Mouse (Mus musculus): ENCODE measurements around the gene Slbp.

DNA sequence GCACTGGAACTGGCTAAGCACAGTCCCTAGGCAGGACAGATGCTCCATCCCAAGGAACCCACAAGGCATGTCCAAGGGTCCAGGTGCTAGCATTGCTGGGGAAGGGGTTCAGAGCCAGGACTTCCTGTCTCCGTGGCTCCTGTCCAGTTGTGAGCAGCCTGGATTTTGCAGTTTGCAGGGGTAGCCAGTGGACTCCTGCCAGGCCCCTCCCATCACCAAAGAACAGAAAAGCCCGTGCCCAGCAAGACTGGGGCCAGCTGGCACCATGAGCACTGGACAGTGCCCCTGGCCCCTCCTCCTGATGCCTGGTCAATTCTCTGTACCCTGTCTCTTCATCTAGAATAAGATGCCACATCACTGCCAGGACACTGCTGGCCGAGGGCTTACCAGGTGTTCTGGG is 64.3 kb downstream of the Slbp start:
- no peak for TF ChIP-seq CTCF (IDR thresholded peaks at IDR 0.05; ENCODE audit: extremely low read depth, insufficient read length, insufficient replicate concordance, low read depth, low read length)
- TF ChIP-seq POLR2A (IDR thresholded peaks at IDR 0.05; ENCODE audit: low read depth, low read length): no peak

Measured in small intestine, adult 2 months (tissue).